26 mouse cellular contexts compared by ENCODE assay signal in genomic region chr19:44045847-44046246, GRCm38 (mm10). TPM values are rescaled to one million over a fixed set of nuclear protein-coding genes. Genes with fewer than 3 reads are reported as not detected.
"Had no signal": no experiment of that assay in that cellular context is flagged by ENCODE, and none has a peak within 500 bp of the region (broad histone marks: within the 10 kb centered on the region; RNA-seq: fewer than 3 reads in every experiment).

No protein-coding gene starts in this region.

- H3K4me3 ChIP-seq: limb, embryonic 12.5 days; limb, embryonic 15.5 days; megakaryocyte, embryonic 14.5 days; midbrain, embryonic 10.5 days; midbrain, embryonic 13.5 days; myocyte; neural tube, embryonic 13.5 days had no signal

- H3K4me1 ChIP-seq: limb, embryonic 12.5 days; limb, embryonic 15.5 days; midbrain, embryonic 13.5 days; neural tube, embryonic 13.5 days had no signal

- H3K27ac ChIP-seq: limb, embryonic 12.5 days; limb, embryonic 15.5 days; liver, embryonic 14.5 days; macrophage; midbrain, embryonic 10.5 days; midbrain, embryonic 13.5 days; neural tube, embryonic 13.5 days had no signal

- H3K27me3 ChIP-seq: limb, embryonic 12.5 days; limb, embryonic 15.5 days; megakaryocyte, embryonic 14.5 days; midbrain, embryonic 13.5 days; neural tube, embryonic 13.5 days had no signal

- H3K9ac ChIP-seq: limb, embryonic 12.5 days; limb, embryonic 15.5 days; liver, embryonic 14.5 days; liver, postnatal 0 days; lung, embryonic 14.5 days; midbrain, embryonic 13.5 days; neural tube, embryonic 13.5 days had no signal

- ATAC-seq: liver, postnatal 0 days; lung, postnatal 0 days; midbrain, embryonic 13.5 days; midbrain, embryonic 16.5 days had no signal

- H3K9me3 ChIP-seq: limb, embryonic 12.5 days; limb, embryonic 15.5 days; megakaryocyte, embryonic 14.5 days; midbrain, embryonic 10.5 days; midbrain, embryonic 13.5 days; neural tube, embryonic 13.5 days had no signal

- H3K4me2 ChIP-seq: limb, embryonic 12.5 days; limb, embryonic 15.5 days; liver, embryonic 11.5 days; lung, embryonic 14.5 days; midbrain, embryonic 13.5 days; neural tube, embryonic 13.5 days had no signal

- DNase-seq: kidney, adult 9 months; kidney, postnatal 14 days; kidney, postnatal 4 days; left cerebral cortex, postnatal 4 days; liver, postnatal 0 days; lung, embryonic 14.5 days; retina, postnatal 1 day; right cerebral cortex, postnatal 25 days; spleen, adult 18-20 months; thymus, adult 18-20 months; thymus, postnatal 4 days had no signal

RNA-seq across cellular contexts. Expression of gene Cyp2c23, which starts 16.8 kb away (rescaled TPM):
- total RNA-seq: layer of hippocampus, adult 18-20 months; left cerebral cortex, postnatal 4 days; monocyte, adult 5-6 weeks; neutrophil, adult 5-6 weeks had no signal
- polyA plus RNA-seq: midbrain, embryonic 10.5 days; midbrain, embryonic 16.5 days; neural tube, embryonic 13.5 days had no signal

RNA-seq across cellular contexts. Expression of gene Cpn1, which starts 59.5 kb away (rescaled TPM):
- total RNA-seq: monocyte, adult 5-6 weeks; neutrophil, adult 5-6 weeks had no signal
- polyA plus RNA-seq: macrophage, myocyte had no signal
